Mouse (Mus musculus) erythroblast, adult 5-6 weeks (primary cell): ENCODE data around the gene Ephb4. TPM values are rescaled to one million over a fixed set of nuclear protein-coding genes. Genes with fewer than 3 reads are reported as not detected.

Experiments
- ATAC-seq: replicated peaks from 2 replicates; pipeline ENCODE4 v1.8.0; 2016; ENCODE audit warnings: moderate number of reproducible peaks, mild to moderate bottlenecking, moderate TSS enrichment, inconsistent platforms; ENCODE audit not compliant: poor library complexity, low FRiP score, severe bottlenecking
- total RNA-seq, 2 experiments: library from RNA; stranded (forward) in 1 of 2; stranded (reverse) in 1 of 2; fragments of 150-400 nt in 1 of 2; fragments of 200-764, 138-1000 nt in 1 of 2; gene quantifications; 2 replicates each; pipeline versions ENCODE4 v1.2.3 to v1.2.4; 2015 to 2017; ENCODE audit warnings: low replicate concordance in 2 of 2

Ephb4 gene
- total RNA-seq, 2 experiments from 2014 or later: not detected

DNA sequence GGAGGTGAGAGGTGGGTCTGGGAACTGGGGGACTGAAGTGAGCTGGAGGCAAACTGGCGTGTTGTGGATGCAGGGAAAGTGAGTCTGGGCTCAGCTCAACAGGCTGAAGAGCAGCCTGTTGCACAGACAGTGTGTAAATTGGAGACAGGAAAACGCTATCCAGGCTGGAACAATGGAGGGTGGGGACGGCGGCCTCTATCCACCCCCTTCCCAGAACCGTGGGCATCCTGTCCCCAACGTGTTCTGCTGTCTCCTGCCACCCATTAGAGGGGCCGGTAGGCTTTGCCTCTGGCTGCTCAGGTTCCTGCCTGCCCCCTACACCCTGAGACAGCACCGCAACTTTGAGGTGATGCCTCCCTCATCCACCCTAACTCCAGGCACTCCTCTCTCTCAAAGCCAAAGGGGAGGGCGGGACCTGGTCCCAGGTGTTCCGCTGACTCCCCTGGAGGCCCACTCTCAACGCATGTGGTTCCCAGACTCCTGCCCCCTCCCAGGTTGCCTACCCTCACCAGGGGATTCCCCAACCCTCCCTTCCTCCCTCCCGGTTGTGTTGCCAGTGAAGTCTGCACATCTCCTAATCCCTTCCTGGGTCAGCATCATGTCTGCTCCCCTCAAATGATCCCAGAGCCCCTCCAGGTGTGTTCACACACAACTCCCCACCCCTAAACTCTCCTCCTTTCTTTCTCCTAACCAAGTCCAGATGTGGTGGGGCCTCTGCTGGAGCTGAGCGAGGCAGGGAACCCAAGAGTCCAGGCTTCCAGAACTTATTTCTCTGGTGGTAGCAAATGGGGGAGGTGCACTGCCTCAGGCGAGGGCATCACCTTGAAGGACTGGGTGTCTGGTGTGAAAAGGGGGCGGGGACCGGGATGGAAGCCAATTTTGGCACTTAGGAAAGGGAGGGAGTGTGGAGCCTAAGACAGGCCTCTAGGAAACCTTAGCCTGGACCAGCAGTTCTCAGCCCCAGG, 2.4 kb downstream of the Ephb4 start:
- no peak for ATAC-seq

DNA sequence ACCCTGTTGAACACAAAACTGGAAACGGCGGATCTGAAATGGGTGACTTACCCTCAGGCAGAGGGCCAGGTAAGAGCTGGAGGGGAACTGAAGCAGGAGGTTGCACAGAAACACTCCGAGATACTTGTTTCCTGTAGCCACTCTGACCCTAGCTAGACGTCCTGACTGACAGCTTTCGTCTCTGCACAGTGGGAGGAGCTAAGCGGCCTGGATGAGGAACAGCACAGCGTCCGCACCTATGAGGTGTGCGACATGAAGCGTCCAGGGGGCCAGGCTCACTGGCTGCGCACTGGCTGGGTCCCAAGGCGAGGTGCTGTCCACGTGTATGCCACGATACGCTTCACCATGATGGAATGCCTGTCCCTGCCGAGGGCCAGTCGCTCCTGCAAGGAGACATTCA, 4.2 kb downstream of the Ephb4 start:
- no peak for ATAC-seq

DNA sequence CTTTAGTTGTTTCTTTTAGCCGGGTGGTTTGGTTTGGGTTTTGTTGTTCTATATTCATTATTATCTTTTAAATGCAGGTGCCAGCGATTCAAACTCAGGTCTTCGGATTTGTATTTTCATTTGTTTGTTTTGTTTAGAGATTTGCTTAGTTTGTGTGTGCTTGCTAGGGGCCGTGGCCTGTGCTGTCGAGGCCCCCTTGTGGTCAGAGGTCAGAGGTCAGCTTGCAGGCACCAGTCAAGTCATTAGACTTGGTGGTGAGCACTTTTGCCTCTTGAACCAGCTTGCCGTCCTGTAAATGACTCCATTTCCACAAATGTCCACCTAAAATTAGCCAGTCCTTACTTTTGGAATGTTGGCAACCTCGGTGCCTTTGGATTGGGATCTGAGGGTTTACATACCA, 8.5 kb downstream of the Ephb4 start:
- no peak for ATAC-seq

DNA sequence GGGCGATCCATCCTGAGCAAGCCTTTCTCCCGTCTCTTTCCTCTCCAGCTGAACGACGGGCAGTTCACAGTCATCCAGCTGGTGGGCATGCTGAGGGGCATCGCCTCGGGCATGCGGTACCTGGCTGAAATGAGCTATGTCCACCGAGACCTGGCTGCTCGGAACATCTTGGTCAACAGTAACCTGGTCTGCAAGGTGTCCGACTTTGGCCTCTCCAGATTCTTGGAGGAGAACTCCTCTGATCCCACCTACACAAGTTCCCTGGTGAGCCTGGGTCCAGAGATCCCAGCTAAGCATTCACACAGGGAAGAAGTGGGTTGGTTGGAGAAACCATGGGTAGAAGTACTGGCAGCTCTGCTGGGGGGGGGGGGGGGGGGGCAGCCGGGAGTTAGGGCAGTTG, 19.8 kb downstream of the Ephb4 start:
- ATAC-seq: no peak

DNA sequence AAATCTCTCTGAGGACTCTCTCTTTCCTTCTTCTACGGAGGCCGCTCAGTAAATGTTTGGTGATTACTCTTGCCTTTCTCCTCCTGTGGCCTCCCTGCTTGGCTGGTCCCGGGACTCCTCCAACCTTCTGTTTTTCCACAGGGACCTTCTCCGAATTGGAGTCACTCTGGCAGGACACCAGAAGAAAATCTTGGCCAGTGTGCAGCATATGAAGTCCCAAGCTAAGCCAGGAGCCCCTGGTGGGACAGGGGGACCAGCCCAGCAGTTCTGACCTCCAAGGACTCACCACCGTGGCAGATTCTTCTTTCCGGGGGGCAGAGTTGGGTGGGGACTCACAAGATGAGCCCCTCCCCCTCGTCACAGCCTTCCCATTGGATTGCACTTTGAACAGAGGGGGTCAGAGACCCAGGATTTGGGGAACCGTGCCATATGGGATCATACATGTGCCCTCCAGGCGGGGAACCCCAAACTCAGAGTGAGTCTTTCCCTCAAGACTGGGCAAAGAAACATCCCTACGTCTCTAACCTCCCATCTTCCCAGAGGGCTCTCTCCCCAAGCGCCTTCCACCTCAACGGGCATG, 23.6 kb downstream of the Ephb4 start:
- no peak for ATAC-seq

DNA sequence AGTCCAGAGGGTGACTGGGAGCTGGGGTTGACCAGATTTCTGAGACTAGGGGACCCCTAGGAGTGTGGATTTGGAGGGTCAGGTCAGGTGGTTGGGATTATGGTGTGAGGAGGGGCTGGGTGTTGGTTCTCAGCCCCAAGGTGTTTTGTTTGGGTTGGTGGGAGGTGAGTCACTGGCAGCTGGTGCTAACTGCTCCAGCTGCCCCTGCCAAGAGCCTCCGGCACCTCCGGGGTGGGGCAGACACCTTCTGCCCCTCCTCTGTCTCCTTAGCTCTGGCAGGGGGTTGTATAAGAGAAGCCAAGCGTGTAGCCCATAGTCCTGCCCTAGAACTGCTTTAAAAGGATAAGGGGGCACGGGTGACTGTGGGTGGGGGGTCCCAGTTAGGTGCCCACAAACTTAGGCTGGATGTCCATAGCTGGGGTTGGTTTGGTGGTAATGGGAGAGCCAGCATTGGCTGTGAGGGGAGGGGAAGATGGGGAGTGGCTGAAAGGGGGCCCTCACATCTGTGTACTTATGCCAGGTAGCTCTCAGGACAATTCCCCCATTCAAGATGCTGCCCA, 24.7 kb downstream of the Ephb4 start:
- ATAC-seq: no peak

DNA sequence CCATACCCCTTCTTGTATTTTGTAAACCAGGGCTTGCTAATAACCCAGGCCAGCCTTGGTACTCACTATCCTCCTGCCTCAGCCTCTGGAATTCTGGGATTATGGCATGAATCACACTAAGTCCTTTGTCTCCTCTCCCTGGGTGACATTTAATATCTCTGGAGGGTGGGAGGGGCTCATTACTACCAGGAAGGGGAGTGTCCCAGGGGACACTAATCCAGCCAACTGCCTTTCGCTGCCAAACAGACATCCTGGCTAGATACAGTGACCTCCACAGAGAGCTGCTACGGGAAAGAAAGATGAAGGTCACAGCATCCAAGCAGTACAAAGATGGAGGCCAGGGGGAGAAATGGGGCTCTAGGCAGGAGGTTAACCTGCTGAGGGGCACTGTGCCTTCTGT, 25.7 kb downstream of the Ephb4 start:
- ATAC-seq: no peak

DNA sequence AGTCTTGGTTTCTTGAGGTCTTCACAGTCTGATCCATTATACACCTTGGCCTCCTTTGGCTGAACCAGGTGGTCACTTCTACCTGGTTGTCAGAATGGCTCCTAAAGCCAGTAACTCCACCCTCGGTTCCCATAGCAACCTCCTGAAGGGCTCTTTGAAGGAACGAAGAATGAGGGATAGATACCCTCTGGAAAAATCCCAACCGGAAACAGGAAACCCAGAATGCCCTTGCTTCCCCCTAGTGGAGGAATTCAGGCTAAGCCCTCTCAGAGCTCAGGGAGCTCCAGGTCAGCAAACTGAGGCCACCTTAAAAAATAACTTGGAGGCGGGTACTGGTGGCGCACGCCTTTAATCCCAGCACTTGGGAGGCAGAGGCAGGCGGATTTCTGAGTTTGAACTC, 26.3 kb downstream of the Ephb4 start:
- no peak for ATAC-seq

DNA sequence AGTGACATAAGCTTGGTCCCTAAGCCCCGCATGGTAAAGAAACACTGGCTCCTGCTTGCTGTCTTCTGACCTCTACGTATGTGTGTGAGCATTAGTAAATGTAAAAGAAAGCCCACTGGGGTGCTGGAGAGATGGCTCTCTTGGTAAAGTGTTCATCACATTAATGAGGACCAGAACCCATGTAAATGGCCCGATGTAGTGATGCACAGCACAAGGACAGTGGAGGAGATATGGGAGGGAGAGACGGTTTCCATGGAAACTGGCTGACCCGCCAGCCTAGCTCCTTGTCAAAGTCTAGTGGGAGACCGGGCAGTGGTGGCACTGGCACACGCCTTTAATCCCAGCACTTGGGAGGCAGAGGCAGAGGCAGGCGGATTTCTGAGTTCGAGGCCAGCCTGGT, 26.8 kb downstream of the Ephb4 start:
- no peak for ATAC-seq

DNA sequence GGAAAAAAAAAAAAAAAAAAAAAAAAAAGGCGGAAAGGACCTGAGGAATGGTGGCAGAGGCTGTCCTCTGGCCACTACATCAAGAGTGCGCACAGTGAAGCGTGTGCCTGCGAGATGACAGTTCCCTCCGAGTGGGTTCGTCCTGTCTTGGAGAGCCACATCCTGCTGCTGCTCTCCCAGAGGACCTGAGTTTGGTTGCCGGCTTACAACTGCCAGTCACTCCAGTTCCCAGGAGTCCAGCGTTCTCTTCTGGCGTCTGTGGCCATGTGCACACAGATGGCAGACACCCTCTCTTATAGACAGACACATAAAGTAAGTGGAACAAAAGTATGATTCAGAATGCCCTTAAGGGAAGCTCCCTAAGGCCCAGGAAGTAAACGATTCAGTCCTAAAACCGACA, 27.3 kb downstream of the Ephb4 start:
- no peak for ATAC-seq

DNA sequence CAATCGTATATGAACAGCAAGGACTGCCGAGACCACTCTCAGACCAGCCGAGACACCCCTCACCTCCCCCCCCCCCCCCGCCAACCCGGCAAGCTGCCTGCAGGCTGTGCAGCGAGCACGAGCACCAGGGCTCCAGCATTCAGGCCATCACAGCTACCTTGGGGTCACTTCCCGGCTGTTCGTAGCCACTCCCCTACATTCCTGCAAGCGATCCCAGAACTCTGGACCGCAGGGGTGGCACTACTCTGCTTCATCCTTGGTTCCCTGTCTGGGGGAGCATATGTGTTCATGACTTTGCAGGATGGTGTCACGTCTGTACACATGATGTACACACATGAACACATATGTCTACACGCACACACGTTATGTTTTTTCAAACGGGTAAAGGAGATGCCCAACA, 27.7 kb downstream of the Ephb4 start:
- no peak for ATAC-seq

DNA sequence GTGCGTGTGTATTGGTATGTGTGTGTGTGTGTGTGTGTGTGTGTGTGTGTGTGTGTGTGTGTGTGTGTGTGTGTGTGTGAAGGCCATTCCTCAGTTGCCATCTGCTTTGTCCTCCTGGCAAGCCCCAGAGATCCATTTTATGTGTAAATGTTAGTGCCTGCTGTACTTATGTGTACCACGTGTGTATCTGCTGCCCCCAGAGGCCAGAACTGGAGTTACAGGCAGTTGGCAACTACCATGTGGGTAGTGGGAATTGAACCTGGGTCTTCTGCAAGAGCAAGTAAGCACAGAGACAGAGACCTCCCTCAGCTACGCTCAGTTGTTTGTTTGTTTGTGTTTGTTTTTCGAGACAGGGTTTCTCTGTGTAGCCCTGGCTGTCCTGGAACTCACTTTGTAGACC, 31.2 kb downstream of the Ephb4 start:
- ATAC-seq: peak; percentile 72

DNA sequence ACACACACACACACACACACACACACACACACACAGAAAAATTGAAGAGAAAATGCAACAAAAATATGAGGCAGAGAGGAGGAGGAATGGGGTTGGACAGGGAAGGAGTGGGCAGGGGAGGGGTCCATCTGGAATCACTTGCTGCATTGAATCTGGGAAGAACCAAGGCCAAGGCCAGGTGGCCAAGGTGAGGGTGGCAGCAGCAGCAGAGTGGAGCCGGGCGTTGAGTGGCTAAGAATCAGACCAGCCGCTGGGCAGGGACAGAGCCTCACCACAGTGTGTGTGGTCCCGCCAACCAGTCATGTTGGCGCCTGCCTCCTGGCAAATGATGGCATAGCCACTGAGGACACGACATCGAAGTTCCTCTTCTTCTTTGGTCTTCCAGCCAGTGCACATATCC, 33.5 kb downstream of the Ephb4 start:
- ATAC-seq: no peak

DNA sequence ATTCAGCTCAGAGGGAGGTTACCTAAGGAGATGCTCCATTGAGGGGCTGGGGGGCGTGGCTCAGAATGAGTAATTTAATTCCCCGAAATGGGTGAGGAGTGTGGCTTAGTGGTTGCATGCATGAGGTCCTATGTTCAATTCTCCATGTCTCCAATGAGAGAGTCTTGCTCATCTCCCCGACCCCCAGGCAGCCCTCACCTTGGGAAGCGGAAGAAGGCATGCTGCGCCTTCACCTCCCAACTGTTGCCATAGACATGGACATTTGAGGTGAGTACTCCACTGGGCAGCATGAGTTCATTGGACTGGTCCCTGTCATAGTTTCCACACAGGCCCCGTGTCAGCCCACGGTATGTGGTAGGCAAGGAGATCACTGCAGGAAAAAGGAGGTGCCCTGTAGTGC, 36.8 kb downstream of the Ephb4 start:
- ATAC-seq: no peak

DNA sequence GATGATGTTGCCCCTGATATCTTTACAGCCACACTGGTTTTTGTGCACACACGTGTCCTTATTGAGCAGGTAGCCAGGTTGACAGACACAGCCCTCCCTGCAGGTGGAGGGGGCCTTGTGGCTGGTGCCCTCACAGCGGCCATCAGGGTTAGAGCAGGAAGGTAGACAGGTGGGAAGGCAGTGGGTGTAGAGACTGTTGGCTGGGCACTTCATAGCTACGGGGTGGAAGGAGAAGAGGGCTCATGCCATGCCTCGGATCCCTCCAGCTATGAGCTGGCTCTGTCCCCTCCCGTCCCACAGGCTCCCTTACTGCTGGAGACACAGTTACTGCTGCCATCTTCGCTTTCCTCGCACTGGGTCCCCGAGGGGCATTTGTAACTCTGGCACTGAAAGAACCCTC, 41.7 kb downstream of the Ephb4 start:
- ATAC-seq: no peak

DNA sequence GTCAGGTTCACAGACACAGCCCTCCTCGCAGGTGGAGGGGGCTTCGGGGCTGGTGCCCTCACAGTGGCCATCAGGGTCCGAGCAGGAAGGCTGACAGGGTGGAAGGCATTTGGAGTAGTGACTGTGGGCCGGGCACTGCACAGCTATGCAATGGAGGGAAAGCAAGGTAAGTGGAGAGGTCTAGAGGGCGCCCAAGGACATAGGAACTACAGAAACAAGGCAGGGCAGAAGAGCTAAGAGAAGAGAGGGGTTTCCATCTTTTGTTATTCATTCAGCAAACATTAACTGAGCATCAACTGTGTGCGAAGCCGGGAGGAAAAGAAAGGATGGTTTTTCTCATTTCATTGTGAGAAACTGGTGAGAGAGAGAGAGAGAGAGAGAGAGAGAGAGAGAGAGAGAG, 44.5 kb downstream of the Ephb4 start:
- ATAC-seq: no peak

DNA sequence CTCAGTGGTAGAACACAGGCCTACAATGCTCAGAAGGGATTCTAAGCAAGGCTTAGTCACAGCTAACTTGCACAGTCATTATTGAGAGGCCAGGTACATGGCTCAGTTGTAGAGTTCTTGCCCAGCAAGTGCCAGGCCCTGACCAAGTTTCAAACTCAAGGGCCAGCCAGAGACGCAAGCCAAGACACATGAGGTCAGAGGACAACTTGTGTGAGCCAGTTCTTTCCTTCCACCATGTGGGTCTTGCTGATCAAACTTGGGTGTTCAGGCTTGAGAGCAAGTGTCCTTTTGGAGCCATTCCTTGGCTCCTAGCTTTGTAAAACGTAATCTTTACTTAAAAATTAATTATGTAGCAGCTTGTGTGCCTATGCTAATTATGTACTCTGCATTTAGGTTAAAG, 54.2 kb downstream of the Ephb4 start:
- ATAC-seq: no peak

DNA sequence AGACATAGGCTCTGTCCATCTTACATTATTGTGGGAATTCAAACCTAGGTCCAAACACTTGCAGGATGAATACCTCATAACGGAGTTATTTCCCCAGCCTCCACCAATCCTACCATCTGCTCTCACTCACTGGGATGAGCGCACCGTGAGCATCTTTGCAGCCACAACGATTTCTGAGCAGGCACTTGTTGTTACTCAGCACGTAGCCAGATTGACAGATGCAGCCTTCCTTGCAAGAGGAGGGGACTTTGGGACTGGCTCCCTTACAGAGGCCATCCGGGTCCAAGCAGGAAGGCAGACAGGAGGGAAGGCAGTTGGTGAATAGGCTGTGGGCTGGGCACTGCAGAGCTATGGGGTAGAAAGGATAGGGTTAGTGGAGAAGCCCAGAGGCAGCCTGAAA, 59.5 kb downstream of the Ephb4 start:
- no peak for ATAC-seq

DNA sequence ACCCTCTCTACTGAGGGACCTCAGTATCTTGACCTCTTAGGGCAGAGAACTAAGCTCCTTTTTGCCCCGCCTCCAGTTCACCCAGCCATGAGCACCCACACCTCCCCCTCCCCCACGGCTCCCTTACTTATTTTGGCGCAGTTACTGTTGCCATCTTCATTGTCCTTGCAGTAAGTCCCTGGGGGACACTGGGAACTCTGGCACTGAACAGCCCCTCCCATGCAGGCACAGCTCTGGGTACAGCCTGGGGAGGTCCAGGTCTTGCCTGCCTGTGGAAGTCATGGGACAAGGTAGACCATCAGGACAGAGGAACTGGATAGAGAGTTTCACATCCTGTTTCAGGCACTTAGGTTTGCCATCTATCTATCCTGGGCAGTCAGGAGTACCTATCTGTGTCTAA, 60.2 kb downstream of the Ephb4 start:
- ATAC-seq: no peak

DNA sequence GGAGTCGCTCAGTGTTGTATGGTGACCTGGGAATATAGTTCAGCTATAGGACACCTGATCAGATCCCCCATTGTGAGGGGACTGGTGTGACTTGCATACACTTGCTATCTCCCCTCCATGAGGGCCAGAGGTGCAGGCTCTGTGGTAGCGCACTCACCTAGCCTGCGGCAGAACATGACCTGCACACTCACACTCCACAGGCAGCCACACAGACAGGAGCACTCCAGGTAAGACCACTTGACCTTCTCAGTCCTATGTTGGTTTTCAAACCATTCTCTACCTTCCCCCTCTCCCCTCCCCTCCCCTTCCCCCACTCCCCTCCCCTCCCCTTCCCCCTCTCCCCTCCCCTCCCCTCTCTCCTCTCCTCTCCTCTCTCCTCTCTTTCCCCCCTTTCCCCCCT, 60.6 kb downstream of the Ephb4 start:
- no peak for ATAC-seq

DNA sequence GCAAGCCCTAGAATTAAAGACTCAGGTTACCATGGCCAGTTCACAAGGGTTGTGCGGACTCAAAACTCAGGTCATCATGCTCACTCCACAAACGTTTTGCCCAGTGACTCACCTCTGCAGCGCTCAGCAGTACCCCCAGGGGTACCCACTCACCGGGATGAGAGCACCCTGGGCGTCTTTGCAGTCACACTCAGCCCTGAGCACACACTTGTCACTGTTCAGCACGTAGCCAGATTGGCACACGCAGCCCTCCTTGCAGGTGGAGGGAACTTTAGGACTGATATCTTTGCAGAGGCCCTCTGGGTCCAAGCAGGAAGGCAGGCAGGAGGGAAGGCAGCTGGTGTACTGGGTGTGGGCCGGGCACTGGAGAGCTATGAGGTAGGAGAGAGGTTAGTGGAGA, 61.3 kb downstream of the Ephb4 start:
- ATAC-seq: no peak
